Mouse (Mus musculus) kidney, postnatal 0 days (tissue): ENCODE measurements at regions not wholly inside any gene's neighbourhood (a gene's known extent, or its start where the extent isn't known, plus 50 kb on each side); places are given as distances from the start of the nearest gene placed in this dataset.
A peak's percentile ranks its signal among the peaks of the same experiment; 100 is the strongest.

Experiments
- ATAC-seq: fragments of 200-750 bp; cut with Nextera tagmentation; replicated peaks from 2 replicates; pipeline ENCODE4 v1.8.0; 2017; ENCODE audit warnings: low read depth, moderate number of reproducible peaks, moderate TSS enrichment, moderate library complexity; ENCODE audit not compliant: low FRiP score
- DNase-seq: peaks from one replicate; pipeline ENCODE4 v3.0.0-alpha.2; 2016; ENCODE audit warnings: low spot score
- H3K27ac ChIP-seq: fragments of 300-500 bp; sonication (generic); 2 replicates; pipeline ENCODE4 v1.5.1; 2014; ENCODE audit warnings: mild to moderate bottlenecking
- H3K27me3 ChIP-seq: fragments of 300-500 bp; sonication (generic); 2 replicates; pipeline ENCODE4 v1.6.1; 2014; ENCODE audit warnings: low read length, mixed read lengths; ENCODE audit not compliant: insufficient read depth
- H3K36me3 ChIP-seq: fragments of 300-500 bp; sonication (generic); 2 replicates; pipeline ENCODE4 v1.6.1; 2014; ENCODE audit warnings: low read length, mixed read lengths; ENCODE audit not compliant: insufficient read depth
- H3K4me1 ChIP-seq: fragments of 300-500 bp; sonication (generic); replicated peaks from 2 replicates; pipeline ENCODE4 v1.6.1; 2014; ENCODE audit warnings: antibody characterized with exemption, low read length, mixed read lengths; ENCODE audit not compliant: insufficient read depth
- H3K4me2 ChIP-seq: fragments of 300-500 bp; sonication (generic); 2 replicates; pipeline ENCODE4 v1.6.1; 2014; ENCODE audit warnings: mild to moderate bottlenecking, low read length, moderate library complexity, mixed read lengths
- H3K4me3 ChIP-seq: fragments of 300-500 bp; sonication (generic); replicated peaks from 2 replicates; pipeline ENCODE4 v1.5.1; 2014; ENCODE audit warnings: low read depth, low read length
- H3K9ac ChIP-seq: fragments of 300-500 bp; sonication (generic); 2 replicates; pipeline ENCODE4 v1.6.1; 2014; ENCODE audit warnings: low read depth, low read length
- H3K9me3 ChIP-seq: fragments of 300-500 bp; sonication (generic); replicated peaks from 2 replicates; pipeline ENCODE4 v1.6.1; 2016; ENCODE audit warnings: low read length, inconsistent platforms, mixed read lengths
- CTCF ChIP-seq: IDR thresholded peaks from 2 replicates; pipeline ENCODE4 v1.5.1; 2016; ENCODE audit warnings: antibody characterized with exemption, low read depth, mild to moderate bottlenecking, moderate library complexity
- WGBS: fragments of 180-500 bp; shearing (Covaris S2); extraction: QIAGEN DNeasy Blood & Tissue Kit; methylation state at CpG from one replicate; pipeline ENCODE4 v1.1.7; 2014; 5-methylcytosine and 5-hydroxymethylcytosine counted together

DNA sequence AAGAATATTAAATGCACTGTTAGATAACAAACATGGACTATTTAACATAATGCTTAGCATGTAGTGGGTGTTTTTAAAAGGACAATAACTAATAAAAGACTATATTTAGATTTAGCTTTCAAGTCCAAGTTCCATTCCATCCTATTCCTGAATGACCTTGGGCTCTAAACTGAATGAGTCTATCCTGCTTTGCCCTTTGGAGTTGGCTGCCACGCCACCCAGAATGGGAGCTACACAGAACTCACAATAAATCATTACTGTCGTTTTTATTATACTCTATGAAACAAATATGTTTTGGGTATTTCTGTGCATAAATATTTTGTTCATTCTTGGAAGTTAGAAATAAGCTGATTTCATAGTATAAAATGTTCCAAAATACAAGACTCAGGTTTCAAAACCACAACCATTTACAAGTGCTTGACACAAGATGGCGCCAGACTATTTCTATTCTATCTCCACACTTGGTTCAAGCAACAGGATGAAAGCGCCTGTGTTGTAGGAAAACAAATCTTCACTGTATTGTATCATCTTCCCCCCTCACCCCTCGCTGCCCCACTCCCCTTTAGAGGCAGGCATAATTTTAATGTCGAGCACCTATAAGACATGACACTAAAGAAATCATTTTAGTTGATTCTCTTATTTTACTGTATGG, 117.4 kb upstream of the Rap2b start:
- no peaks in the 10 kb centered on the region for H3K36me3 ChIP-seq
- no peaks in the 10 kb centered on the region for H3K27me3 ChIP-seq
- H3K4me3 ChIP-seq: no peak overlapping the region
- peak; percentile 75 for TF ChIP-seq CTCF
- H3K9me3 ChIP-seq: no peaks in the 10 kb centered on the region
- H3K4me2 ChIP-seq: no peak overlapping the region
- DNase-seq (peak; percentile 70), ATAC-seq (no peak)
- H3K9ac ChIP-seq: no peak overlapping the region
- H3K4me1 ChIP-seq: no peaks in the 10 kb centered on the region
- WGBS: 19% methylated on average over 6 of the region's 6 CpGs
- no peak overlapping the region for H3K27ac ChIP-seq

DNA sequence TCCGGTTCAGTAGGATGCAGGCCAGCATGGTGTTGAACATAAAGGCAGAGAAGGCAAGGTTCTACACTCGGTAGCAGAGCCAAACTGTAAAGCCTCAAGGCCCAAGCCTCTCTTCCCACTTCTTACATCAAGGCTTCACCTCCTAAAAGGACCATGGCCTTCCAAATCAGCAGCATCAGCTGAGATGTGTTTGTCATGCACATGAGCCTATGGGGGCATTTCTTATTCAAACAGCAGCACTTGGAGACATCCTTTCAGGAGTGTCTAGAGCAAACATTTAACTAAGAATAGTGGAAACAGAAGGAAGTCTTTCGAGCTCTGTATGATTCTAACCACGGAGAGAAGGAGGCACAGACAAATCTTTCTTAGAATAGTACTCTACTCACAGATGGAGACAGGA, 115.0 kb upstream of the Rap2b start:
- Histone ChIP-seq H3K27ac (no peak overlapping the region), H3K9me3 (no peaks in the 10 kb centered on the region), H3K4me2 (no peak overlapping the region), H3K27me3 (no peaks in the 10 kb centered on the region), H3K4me1 (no peaks in the 10 kb centered on the region), H3K4me3 (no peak overlapping the region), H3K9ac (no peak overlapping the region), H3K36me3 (no peaks in the 10 kb centered on the region)
- 80% methylated on average over 4 of the region's 4 CpGs for WGBS
- ATAC-seq (no peak), DNase-seq (no peak)
- no peak for TF ChIP-seq CTCF

DNA sequence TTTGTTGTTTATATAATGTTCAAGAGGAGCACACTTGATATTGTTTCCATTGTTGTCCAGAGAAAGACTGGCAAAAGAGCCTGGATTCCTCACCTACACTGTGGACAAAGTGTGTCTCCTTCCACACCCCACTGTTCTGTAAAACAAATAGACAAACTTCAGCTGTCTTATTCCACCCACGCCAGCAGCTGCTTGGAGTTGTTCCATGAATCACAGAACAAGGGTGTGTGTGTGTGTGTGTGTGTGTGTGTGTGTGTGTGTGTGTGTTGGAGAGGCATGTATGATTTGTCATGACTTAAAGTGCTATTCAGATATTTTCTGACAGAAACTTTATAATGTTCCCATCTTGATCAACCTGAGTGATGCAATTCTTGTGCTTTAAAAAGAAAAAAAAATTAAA, 114.1 kb upstream of the Rap2b start:
- no peak overlapping the region for H3K9ac ChIP-seq
- TF ChIP-seq CTCF: no peak
- no peak for DNase-seq
- H3K9me3 ChIP-seq: no peaks in the 10 kb centered on the region
- no peaks in the 10 kb centered on the region for H3K27me3 ChIP-seq
- H3K4me3 ChIP-seq: no peak overlapping the region
- H3K36me3 ChIP-seq: no peaks in the 10 kb centered on the region
- H3K27ac ChIP-seq: no peak overlapping the region
- ATAC-seq: no peak
- WGBS: 44% methylated on average over 1 of the region's 1 CpGs
- no peak overlapping the region for H3K4me2 ChIP-seq
- H3K4me1 ChIP-seq: no peaks in the 10 kb centered on the region

DNA sequence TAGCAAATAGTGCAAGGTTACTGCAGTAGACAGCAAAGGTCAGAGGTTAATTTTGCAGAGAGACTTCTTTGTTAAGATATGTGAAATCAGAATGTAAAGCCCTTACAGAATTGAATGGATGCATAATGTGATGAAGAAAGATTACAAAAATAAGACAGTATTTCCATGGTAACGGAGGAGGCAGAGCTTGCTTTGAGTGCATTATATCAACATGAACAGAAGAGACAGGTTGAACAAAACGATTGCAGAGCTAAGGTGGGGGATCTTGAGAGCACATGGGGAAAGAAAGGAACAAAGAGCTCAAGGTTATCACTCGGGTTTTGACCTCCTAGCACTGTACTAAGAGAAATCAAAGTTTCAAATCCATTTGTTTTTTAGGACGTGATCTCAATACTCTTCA, 106.2 kb upstream of the Rap2b start:
- no peak for ATAC-seq

DNA sequence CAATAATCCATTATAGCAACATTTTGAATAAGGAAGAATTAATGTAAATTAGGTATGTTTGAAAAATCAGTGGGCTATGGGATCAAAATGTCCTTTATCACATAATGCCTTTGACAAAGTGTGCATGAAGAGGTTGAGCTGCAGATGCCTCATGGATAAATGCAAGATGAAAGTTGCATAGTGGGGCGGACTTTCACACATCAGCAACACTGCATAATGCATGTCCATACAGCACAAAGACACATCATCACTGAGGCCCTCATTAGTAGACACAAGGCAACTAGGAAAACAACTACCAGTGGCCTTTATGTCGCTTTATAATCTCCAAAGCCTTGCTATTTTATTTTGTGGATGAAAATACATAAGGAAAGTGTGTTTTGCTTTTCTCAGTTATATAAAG, 105.8 kb upstream of the Rap2b start:
- Histone ChIP-seq H3K9me3 (no peaks in the 10 kb centered on the region), H3K9ac (no peak overlapping the region), H3K4me3 (no peak overlapping the region), H3K4me2 (no peak overlapping the region), H3K27me3 (no peaks in the 10 kb centered on the region), H3K36me3 (no peaks in the 10 kb centered on the region), H3K27ac (no peak overlapping the region), H3K4me1 (no peaks in the 10 kb centered on the region)
- ATAC-seq (no peak), DNase-seq (no peak)
- no peak for TF ChIP-seq CTCF
- 85% methylated on average over 2 of the region's 2 CpGs for WGBS

More for the DNA sequence above, 106.2 kb upstream of the Rap2b start:
- TF ChIP-seq CTCF: no peak
- Histone ChIP-seq H3K4me1 (no peaks in the 10 kb centered on the region), H3K4me3 (no peak overlapping the region), H3K9ac (no peak overlapping the region), H3K27ac (no peak overlapping the region), H3K4me2 (no peak overlapping the region), H3K27me3 (no peaks in the 10 kb centered on the region), H3K9me3 (no peaks in the 10 kb centered on the region), H3K36me3 (no peaks in the 10 kb centered on the region)
- DNase-seq: no peak
- WGBS: 73% methylated on average over 4 of the region's 4 CpGs

DNA sequence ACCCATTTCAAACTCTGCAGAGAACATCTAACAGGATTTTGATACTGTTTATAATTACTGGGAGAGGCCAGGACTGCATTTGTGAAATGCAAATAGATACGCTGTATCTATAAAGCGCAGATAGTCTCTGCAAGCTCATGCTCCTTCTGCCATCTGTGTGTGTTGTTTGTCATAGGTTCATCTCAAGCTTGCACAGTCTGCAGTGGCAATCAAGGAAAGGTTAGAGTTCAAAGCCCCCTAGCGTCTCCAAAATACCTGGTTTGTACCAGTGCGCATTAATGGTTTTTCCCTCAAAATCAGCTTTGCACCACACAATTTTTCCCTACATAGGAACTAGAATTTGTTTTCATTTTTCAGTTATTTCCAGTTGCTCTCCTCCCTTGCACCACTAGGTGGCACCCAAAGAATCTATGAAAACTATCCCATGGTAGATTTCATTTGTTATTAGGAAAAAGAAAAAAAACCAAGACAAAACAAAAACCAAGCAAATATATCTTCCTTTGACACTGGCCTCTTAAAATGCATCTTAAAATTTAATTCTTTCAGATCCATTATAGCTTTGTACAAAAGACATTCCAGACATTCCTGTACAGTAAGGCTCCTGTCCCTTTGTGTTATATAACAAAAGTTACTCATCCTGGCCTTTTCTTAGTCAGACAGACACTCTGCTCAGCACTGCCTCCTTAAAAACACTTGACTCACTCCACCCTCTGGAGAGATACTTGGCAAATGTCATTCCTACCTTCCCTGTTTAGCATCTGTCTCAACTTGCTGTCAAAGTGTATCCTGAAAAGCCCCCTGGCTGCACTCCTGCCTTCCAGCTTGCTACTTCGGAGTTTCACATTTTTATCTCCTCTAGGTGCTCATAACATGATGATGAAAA, 92.7 kb upstream of the Rap2b start:
- H3K4me1 ChIP-seq: no peaks in the 10 kb centered on the region
- ATAC-seq: no peak

More for the DNA sequence above, 92.7 kb upstream of the Rap2b start:
- no peaks in the 10 kb centered on the region for H3K27me3 ChIP-seq
- H3K27ac ChIP-seq: no peak overlapping the region
- no peak overlapping the region for H3K4me2 ChIP-seq
- H3K9ac ChIP-seq: no peak overlapping the region
- peak; percentile 70 for DNase-seq
- 73% methylated on average over 5 of the region's 5 CpGs for WGBS
- peak; percentile 86 for TF ChIP-seq CTCF
- H3K4me3 ChIP-seq: no peak overlapping the region
- no peaks in the 10 kb centered on the region for H3K9me3 ChIP-seq
- no peaks in the 10 kb centered on the region for H3K36me3 ChIP-seq
